Mouse (Mus musculus): ENCODE results near the gene Nudt7. TPM values are rescaled to one million over a fixed set of nuclear protein-coding genes. Genes with fewer than 3 reads are reported as not detected.

Nudt7 gene
- polyA plus RNA-seq, 1 experiment from 2014 or later = 13.6 TPM

DNA sequence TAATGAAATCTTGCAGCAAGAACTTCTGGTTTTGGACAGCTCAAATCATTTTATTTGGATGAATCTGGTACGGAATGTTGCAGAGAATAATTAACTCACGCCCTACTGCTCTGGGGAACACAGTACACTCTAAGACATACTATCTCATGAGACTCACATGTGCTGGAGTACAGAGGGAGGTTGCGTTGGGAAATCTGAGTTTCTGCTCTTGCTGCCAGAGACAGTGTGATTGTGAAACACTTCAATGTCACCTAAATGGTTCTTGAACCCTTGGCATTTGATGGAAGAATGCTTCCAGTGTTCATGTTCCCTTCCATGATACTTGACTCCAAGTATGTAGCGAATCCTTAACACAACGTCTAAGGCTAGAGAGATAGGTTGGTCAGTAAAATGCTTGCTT lies 27.4 kb upstream of the Nudt7 start:
- H3K27ac ChIP-seq (ENCODE audit: low read depth) = no peak overlapping the region
- DNase-seq (no peak), ATAC-seq (ENCODE audit: insufficient read depth) (no peak)
- WGBS = 83% methylated on average over 5 of the region's 5 CpGs
- H3K4me3 ChIP-seq (ENCODE audit: low read depth, low read length) = no peak overlapping the region
- TF ChIP-seq CTCF (IDR thresholded peaks at IDR 0.05; ENCODE audit: low read depth) = no peak
- no peaks in the 10 kb centered on the region for H3K9me3 ChIP-seq (ENCODE audit: low read depth, low read length)
- no peaks in the 10 kb centered on the region for H3K4me1 ChIP-seq (ENCODE audit: insufficient read depth)
- no peaks in the 10 kb centered on the region for H3K27me3 ChIP-seq (ENCODE audit: insufficient read depth, low read length)
- H3K4me2 ChIP-seq = no peak overlapping the region
- no peaks in the 10 kb centered on the region for H3K36me3 ChIP-seq (ENCODE audit: insufficient read depth)
- H3K9ac ChIP-seq = no peak overlapping the region

DNA sequence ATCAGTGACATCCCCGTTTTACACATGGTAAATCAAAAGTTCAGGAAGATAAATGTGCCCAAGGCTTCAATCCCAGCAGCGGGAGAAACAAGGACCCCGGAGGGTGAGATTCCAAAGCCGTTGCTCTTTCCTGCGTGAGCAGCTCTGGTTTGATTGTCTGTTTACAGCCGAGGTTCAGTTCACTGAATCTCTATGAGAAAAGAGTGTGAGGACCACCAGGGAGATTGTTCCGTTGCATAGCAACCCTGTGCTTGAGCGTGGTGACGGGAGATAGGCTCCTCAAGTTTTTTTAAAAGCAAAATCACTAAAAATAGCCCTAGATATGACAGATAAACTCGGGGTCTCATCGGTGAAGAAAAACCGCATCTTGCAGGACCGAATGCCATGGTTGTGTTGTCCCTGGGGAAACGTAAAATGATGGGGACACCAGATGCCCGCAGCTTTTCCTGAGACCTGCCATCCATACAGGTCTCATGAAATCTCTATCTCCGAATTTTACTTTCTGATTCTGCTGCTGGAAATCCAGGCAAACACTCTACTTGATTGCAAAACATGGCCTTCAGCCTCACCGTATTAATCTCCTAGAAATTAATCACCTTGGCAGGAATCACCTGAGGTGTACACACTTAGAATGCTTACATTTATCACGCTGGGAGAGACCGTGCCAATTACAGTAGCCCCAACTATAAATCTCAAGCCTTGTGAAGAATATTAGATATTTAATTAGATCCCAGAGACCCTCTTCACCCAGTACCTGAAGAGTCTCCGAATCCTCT lies 23.8 kb upstream of the Nudt7 start:
- 70% methylated on average over 20 of the region's 20 CpGs for WGBS
- Histone ChIP-seq H3K4me2 (no peak overlapping the region), H3K9me3 (ENCODE audit: low read depth, low read length) (no peaks in the 10 kb centered on the region), H3K9ac (no peak overlapping the region), H3K27me3 (ENCODE audit: insufficient read depth, low read length) (no peaks in the 10 kb centered on the region), H3K27ac (ENCODE audit: low read depth) (no peak overlapping the region), H3K36me3 (ENCODE audit: insufficient read depth) (no peaks in the 10 kb centered on the region), H3K4me3 (ENCODE audit: low read depth, low read length) (no peak overlapping the region), H3K4me1 (ENCODE audit: insufficient read depth) (no peaks in the 10 kb centered on the region)
- no peak for ATAC-seq (ENCODE audit: insufficient read depth)
- no peak for DNase-seq
- TF ChIP-seq CTCF (IDR thresholded peaks at IDR 0.05; ENCODE audit: low read depth) = no peak

DNA sequence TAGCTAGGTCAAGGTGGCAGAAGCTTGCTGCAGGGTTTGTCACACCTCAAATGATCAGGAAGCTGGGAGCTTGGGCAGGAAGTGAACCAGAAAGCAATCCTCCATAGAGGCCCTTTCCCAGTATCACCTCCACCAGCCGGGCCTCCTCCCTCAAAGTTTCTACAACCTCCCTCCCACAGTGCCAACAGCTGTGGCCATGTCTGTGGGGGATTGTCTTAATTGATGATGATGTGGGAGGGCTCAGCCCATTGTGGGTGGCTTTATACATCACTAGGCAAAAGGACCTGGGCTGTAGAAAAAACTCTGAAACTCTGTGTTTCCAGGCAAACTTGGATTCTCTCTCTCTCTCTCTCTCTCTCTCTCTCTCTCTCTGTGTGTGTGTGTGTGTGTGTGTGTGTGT lies 18.3 kb upstream of the Nudt7 start:
- DNase-seq (no peak), ATAC-seq (ENCODE audit: insufficient read depth) (no peak)
- Histone ChIP-seq H3K4me3 (ENCODE audit: low read depth, low read length) (no peak overlapping the region), H3K9ac (no peak overlapping the region), H3K27ac (ENCODE audit: low read depth) (no peak overlapping the region), H3K36me3 (ENCODE audit: insufficient read depth) (no peaks in the 10 kb centered on the region), H3K27me3 (ENCODE audit: insufficient read depth, low read length) (no peaks in the 10 kb centered on the region), H3K4me1 (ENCODE audit: insufficient read depth) (no peaks in the 10 kb centered on the region), H3K4me2 (no peak overlapping the region), H3K9me3 (ENCODE audit: low read depth, low read length) (no peaks in the 10 kb centered on the region)
- no peak for TF ChIP-seq CTCF (IDR thresholded peaks at IDR 0.05; ENCODE audit: low read depth)
- WGBS = 52% methylated on average over 1 of the region's 1 CpGs

DNA sequence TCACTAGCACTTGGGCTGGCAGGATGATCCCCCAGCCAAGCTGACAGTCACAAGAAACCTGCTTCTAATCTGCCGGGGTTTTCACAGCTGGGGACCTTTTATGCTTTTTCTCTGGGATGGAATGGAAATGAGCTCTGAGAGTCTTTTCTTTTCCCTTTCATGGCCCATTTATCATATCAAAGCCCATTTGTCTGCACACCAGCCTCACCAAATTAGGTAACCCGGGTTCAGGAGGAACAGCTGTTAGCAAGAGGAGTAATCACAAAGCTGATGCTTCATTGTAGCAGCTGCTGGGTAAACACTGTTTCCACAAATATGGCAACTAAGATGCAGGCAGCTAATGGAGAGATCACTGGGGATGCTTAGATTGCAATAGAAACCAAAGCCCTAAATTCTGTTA lies 17.3 kb upstream of the Nudt7 start:
- 13% methylated on average over 2 of the region's 2 CpGs for WGBS
- Histone ChIP-seq H3K4me3 (ENCODE audit: low read depth, low read length) (no peak overlapping the region), H3K4me1 (ENCODE audit: insufficient read depth) (no peaks in the 10 kb centered on the region), H3K4me2 (no peak overlapping the region), H3K27me3 (ENCODE audit: insufficient read depth, low read length) (no peaks in the 10 kb centered on the region), H3K27ac (ENCODE audit: low read depth) (no peak overlapping the region), H3K9me3 (ENCODE audit: low read depth, low read length) (no peaks in the 10 kb centered on the region), H3K9ac (no peak overlapping the region), H3K36me3 (ENCODE audit: insufficient read depth) (no peaks in the 10 kb centered on the region)
- DNase-seq = no peak
- no peak for ATAC-seq (ENCODE audit: insufficient read depth)
- no peak for TF ChIP-seq CTCF (IDR thresholded peaks at IDR 0.05; ENCODE audit: low read depth)

DNA sequence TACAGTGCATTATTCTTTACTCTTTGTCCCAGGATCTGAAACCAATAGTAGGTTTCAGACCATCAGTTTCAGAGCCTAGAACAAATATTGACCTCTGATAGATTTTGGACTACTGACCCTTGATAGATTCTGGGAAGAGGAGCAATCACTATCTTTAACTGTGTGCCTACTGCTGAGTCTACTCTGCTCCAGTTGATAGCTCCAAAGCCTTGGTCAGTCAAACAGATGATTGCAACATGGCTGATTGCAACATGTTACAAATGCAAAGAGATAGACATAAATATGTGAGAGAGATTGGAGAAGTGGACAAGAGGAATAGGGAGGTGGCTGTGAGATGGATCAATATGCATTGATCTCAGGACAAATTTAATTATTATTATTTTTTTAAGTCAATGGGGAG lies 15.9 kb upstream of the Nudt7 start:
- Histone ChIP-seq H3K4me1 (ENCODE audit: insufficient read depth) (no peaks in the 10 kb centered on the region), H3K27ac (ENCODE audit: low read depth) (no peak overlapping the region), H3K9ac (no peak overlapping the region), H3K9me3 (ENCODE audit: low read depth, low read length) (no peaks in the 10 kb centered on the region), H3K36me3 (ENCODE audit: insufficient read depth) (no peaks in the 10 kb centered on the region), H3K4me2 (no peak overlapping the region), H3K27me3 (ENCODE audit: insufficient read depth, low read length) (no peaks in the 10 kb centered on the region), H3K4me3 (ENCODE audit: low read depth, low read length) (no peak overlapping the region)
- ATAC-seq (ENCODE audit: insufficient read depth) = no peak
- no peak for DNase-seq
- TF ChIP-seq CTCF (IDR thresholded peaks at IDR 0.05; ENCODE audit: low read depth) = no peak

DNA sequence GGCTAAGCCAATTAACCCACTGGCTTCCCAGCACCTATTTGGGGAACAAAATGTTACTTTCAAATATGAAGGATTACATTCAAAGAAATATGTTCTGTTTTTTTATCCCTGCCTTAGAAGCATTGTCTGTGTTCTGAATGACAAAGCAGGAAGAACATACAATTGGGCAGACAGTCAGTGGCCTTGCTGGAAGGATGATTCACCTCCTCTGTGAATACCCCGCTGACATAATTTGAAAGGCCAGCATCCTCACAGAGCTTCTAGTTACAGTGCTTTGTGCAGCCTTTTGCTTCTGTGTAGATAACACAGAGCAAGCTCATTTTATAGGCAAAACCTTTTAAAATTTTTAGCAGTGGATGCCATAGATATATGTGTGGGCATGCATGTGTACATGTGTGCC lies 11.6 kb upstream of the Nudt7 start:
- Histone ChIP-seq H3K4me1 (ENCODE audit: insufficient read depth) (no peaks in the 10 kb centered on the region), H3K4me3 (ENCODE audit: low read depth, low read length) (no peak overlapping the region), H3K4me2 (no peak overlapping the region), H3K27me3 (ENCODE audit: insufficient read depth, low read length) (no peaks in the 10 kb centered on the region), H3K27ac (ENCODE audit: low read depth) (no peak overlapping the region), H3K36me3 (ENCODE audit: insufficient read depth) (no peaks in the 10 kb centered on the region), H3K9ac (no peak overlapping the region), H3K9me3 (ENCODE audit: low read depth, low read length) (no peaks in the 10 kb centered on the region)
- ATAC-seq (ENCODE audit: insufficient read depth) (no peak), DNase-seq (no peak)
- no peak for TF ChIP-seq CTCF (IDR thresholded peaks at IDR 0.05; ENCODE audit: low read depth)
- WGBS = 83% methylated on average over 1 of the region's 1 CpGs

DNA sequence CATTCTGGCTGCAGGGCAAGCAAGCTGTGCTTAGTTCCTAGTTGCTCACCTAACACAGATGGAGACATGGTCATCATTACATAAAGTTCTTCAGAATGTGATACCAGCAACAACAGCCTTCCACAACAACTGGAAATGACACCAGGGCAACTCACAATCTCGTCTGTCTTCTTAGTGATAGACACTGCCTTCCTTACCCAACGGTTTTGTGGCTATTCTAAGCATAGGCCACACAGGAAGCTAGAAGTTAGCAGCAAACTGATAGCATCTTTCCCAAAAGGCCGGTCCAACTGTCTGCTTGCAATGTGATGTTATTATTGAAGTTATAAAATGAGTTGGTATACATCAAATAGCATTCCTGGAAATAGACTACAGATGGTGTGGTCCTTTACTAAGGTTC lies 9.7 kb upstream of the Nudt7 start:
- no peaks in the 10 kb centered on the region for H3K27me3 ChIP-seq (ENCODE audit: insufficient read depth, low read length)
- no peaks in the 10 kb centered on the region for H3K4me1 ChIP-seq (ENCODE audit: insufficient read depth)
- no peaks in the 10 kb centered on the region for H3K9me3 ChIP-seq (ENCODE audit: low read depth, low read length)
- no peak overlapping the region for H3K4me2 ChIP-seq
- H3K4me3 ChIP-seq (ENCODE audit: low read depth, low read length) = no peak overlapping the region
- DNase-seq = no peak
- ATAC-seq (ENCODE audit: insufficient read depth) = no peak
- no peak overlapping the region for H3K9ac ChIP-seq
- no peak overlapping the region for H3K27ac ChIP-seq (ENCODE audit: low read depth)
- WGBS = 49% methylated on average over 3 of the region's 3 CpGs
- H3K36me3 ChIP-seq (ENCODE audit: insufficient read depth) = no peaks in the 10 kb centered on the region
- TF ChIP-seq CTCF (IDR thresholded peaks at IDR 0.05; ENCODE audit: low read depth) = no peak

Measured in lung, embryonic 14.5 days (tissue).